Mouse (Mus musculus): ENCODE results near the gene Bpifb2. TPM values are rescaled to one million over a fixed set of nuclear protein-coding genes. Genes with fewer than 3 reads are reported as not detected.
A peak's percentile ranks its signal among the peaks of the same experiment; 100 is the strongest.

Gene Bpifb2
- polyA plus RNA-seq, 1 experiment, result 0.31 TPM

GRCm38 (mm10) chr2:153933311-153933710 is 58.5 kb downstream of the Bpifb2 start:
- no peak overlapping the region for H3K4me3 ChIP-seq (replicated peaks; ENCODE audit: insufficient read depth, low read depth, low read length)
- DNase-seq, result no peak
- 20% methylated on average over 6 of the region's 6 CpGs for WGBS
- TF ChIP-seq CTCF (IDR thresholded peaks at IDR 0.05; ENCODE audit: borderline replicate concordance, insufficient read depth, low read depth, low read length) (no peak), POLR2A (IDR thresholded peaks at IDR 0.05; ENCODE audit: borderline replicate concordance, insufficient read depth, low read length) (no peak)
- H3K27ac ChIP-seq (ENCODE audit: insufficient read depth, low read length), result no peak overlapping the region
- no peaks in the 10 kb centered on the region for H3K4me1 ChIP-seq (ENCODE audit: control insufficient read depth, insufficient read depth, low read length)
- no peaks in the 10 kb centered on the region for H3K27me3 ChIP-seq (ENCODE audit: control insufficient read depth, insufficient read depth, low read length)

DNA sequence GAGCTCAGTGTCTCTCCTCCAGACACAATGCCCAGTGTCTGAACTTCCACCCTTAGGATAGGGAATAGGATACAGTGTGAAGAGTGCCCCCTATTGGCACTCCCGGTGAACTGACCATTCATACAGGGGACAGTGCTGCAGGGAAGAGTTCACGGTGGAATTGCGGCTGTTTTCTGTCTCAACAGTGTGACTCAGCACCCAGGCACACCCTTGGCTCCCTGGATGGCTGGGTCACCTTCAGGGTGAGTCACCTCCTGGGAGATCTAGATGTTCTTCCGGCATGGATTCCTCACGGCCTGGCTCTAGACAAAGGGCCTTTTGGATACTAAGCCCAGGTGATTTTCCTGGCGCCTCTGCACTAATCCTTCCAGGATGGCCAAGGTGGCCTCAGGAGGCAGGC is 60.5 kb downstream of the Bpifb2 start:
- no peak for DNase-seq
- H3K27ac ChIP-seq (ENCODE audit: insufficient read depth, low read length), result no peak overlapping the region
- no peaks in the 10 kb centered on the region for H3K27me3 ChIP-seq (ENCODE audit: control insufficient read depth, insufficient read depth, low read length)
- no peak overlapping the region for H3K4me3 ChIP-seq (replicated peaks; ENCODE audit: insufficient read depth, low read depth, low read length)
- no peak for TF ChIP-seq CTCF (IDR thresholded peaks at IDR 0.05; ENCODE audit: borderline replicate concordance, insufficient read depth, low read depth, low read length)
- TF ChIP-seq POLR2A (IDR thresholded peaks at IDR 0.05; ENCODE audit: borderline replicate concordance, insufficient read depth, low read length), result no peak
- 91% methylated on average over 6 of the region's 6 CpGs for WGBS
- no peaks in the 10 kb centered on the region for H3K4me1 ChIP-seq (ENCODE audit: control insufficient read depth, insufficient read depth, low read length)

GRCm38 (mm10) chr2:153937843-153938242 is 63.0 kb downstream of the Bpifb2 start, which contains the start of gene Bpifb4:
Gene Bpifb4 (plus strand): TSS chr2:153938212.
- DNase-seq, result no peak
- WGBS, result 90% methylated on average over 5 of the region's 5 CpGs
- no peak within 1 kb of the TSS for H3K4me3 ChIP-seq (replicated peaks; ENCODE audit: insufficient read depth, low read depth, low read length)
- H3K27me3 ChIP-seq (ENCODE audit: control insufficient read depth, insufficient read depth, low read length), result no peaks in the 10 kb centered on the region
- TF ChIP-seq POLR2A (IDR thresholded peaks at IDR 0.05; ENCODE audit: borderline replicate concordance, insufficient read depth, low read length) (no peak), CTCF (IDR thresholded peaks at IDR 0.05; ENCODE audit: borderline replicate concordance, insufficient read depth, low read depth, low read length) (no peak)
- no peaks in the 10 kb centered on the region for H3K4me1 ChIP-seq (ENCODE audit: control insufficient read depth, insufficient read depth, low read length)
- H3K27ac ChIP-seq (ENCODE audit: insufficient read depth, low read length), result no peak within 1 kb of the TSS

DNA sequence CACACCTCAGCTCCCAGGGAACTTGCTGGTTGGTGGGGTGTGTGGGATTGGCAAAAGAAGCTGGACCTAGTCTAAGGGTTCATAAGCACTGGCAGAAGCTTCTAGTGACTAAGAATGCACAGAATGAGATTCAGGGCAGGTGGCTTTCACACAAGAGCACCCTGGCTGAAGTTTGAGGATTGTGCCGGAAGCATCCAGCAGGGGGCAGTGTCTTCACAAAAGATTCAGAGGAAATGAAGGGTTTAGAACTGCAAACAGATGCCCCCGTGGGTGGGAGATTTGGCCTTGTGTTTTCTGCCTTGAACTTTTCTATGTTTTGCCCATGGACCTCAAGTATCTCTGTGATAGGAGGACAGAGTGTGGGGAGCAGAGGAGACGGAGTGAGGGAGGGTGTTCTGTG is 68.7 kb downstream of the Bpifb2 start:
- no peak for TF ChIP-seq POLR2A (IDR thresholded peaks at IDR 0.05; ENCODE audit: borderline replicate concordance, insufficient read depth, low read length)
- TF ChIP-seq CTCF (IDR thresholded peaks at IDR 0.05; ENCODE audit: borderline replicate concordance, insufficient read depth, low read depth, low read length), result peak; percentile 73; the same call in 1 of the 2 replicates
- Histone ChIP-seq H3K27ac (ENCODE audit: insufficient read depth, low read length) (no peak overlapping the region), H3K27me3 (ENCODE audit: control insufficient read depth, insufficient read depth, low read length) (no peaks in the 10 kb centered on the region), H3K4me1 (ENCODE audit: control insufficient read depth, insufficient read depth, low read length) (no peaks in the 10 kb centered on the region), H3K4me3 (replicated peaks; ENCODE audit: insufficient read depth, low read depth, low read length) (no peak overlapping the region)
- 35% methylated on average over 3 of the region's 3 CpGs for WGBS
- DNase-seq, result peak; percentile 44 to 75

- no peak for DNase-seq
- Histone ChIP-seq H3K4me3 (replicated peaks; ENCODE audit: insufficient read depth, low read depth, low read length) (no peak overlapping the region), H3K4me1 (ENCODE audit: control insufficient read depth, insufficient read depth, low read length) (no peaks in the 10 kb centered on the region), H3K27me3 (ENCODE audit: control insufficient read depth, insufficient read depth, low read length) (no peaks in the 10 kb centered on the region), H3K27ac (ENCODE audit: insufficient read depth, low read length) (no peak overlapping the region)
- 91% methylated on average over 8 of the region's 8 CpGs for WGBS
- TF ChIP-seq CTCF (IDR thresholded peaks at IDR 0.05; ENCODE audit: borderline replicate concordance, insufficient read depth, low read depth, low read length) (no peak), POLR2A (IDR thresholded peaks at IDR 0.05; ENCODE audit: borderline replicate concordance, insufficient read depth, low read length) (no peak)
These were observed 69.7 kb downstream of the Bpifb2 start for GRCm38 (mm10) chr2:153944567-153944966.

Other genes with a start within 250 kb of the Bpifb2 start
- gene Commd7, start 242.3 kb upstream of the Bpifb2 start, polyA plus RNA-seq (2012; rRNA removed), result 30.2 and 32.5 TPM in 2 replicates
- gene Dnmt3b, start 225.6 kb upstream of the Bpifb2 start, polyA plus RNA-seq (2012; rRNA removed), result 1.6 and 2.6 TPM in 2 replicates
- 0.06 and 0.10 TPM in 2 replicates for gene Dnmt3c, start 178.4 kb upstream of the Bpifb2 start, polyA plus RNA-seq (2012; rRNA removed)
- 19.6 and 22.8 TPM in 2 replicates for gene Mapre1, start 133.8 kb upstream of the Bpifb2 start, polyA plus RNA-seq (2012; rRNA removed)
- gene Efcab8, start 95.1 kb upstream of the Bpifb2 start, polyA plus RNA-seq (2012; rRNA removed), result 0.23 and 0.29 TPM in 2 replicates
- not detected in 2 replicates for gene Sun5, start 4.0 kb upstream of the Bpifb2 start, polyA plus RNA-seq (2012; rRNA removed)
- 0.16 and 0.22 TPM in 2 replicates for gene Bpifb6, start 25.3 kb downstream of the Bpifb2 start, polyA plus RNA-seq (2012; rRNA removed)
- not detected in 2 replicates for gene Bpifb3, start 43.2 kb downstream of the Bpifb2 start, polyA plus RNA-seq (2012; rRNA removed)
- 0.05 and 0.13 TPM in 2 replicates for gene Bpifb4, start 63.2 kb downstream of the Bpifb2 start, polyA plus RNA-seq (2012; rRNA removed)
- not detected in 2 replicates for gene Bpifa6, start 99.9 kb downstream of the Bpifb2 start, polyA plus RNA-seq (2012; rRNA removed)
- gene Bpifa2, start 133.2 kb downstream of the Bpifb2 start, polyA plus RNA-seq (2012; rRNA removed), result not detected in 2 replicates

All from cerebellum, adult 2 months (tissue).